Mouse (Mus musculus) C2C12 (cell line): ENCODE data around the gene Sez6.

Experiments
- CEBPB ChIP-seq: IDR thresholded peaks from one replicate; pipeline ENCODE4 v1.6.1; 2011; ENCODE audit warnings: low read depth, mild to moderate bottlenecking, control low read depth, moderate library complexity
- CTCF ChIP-seq: IDR thresholded peaks from one replicate; pipeline ENCODE4 v1.5.1; 2011; ENCODE audit not compliant: control insufficient read depth, insufficient read depth, insufficient read length
- MAX ChIP-seq: IDR thresholded peaks from one replicate; pipeline ENCODE4 v1.6.1; 2011; ENCODE audit warnings: mild to moderate bottlenecking, control low read depth
- MYOD1 ChIP-seq: IDR thresholded peaks from one replicate; pipeline ENCODE4 v1.6.1; 2011; ENCODE audit warnings: low read depth; ENCODE audit not compliant: control insufficient read depth, insufficient read length

- TF ChIP-seq CTCF (no peak), MYOD1 (no peak), MAX (no peak), CEBPB (no peak)
These were observed 4.6 kb upstream of the Sez6 start for GRCm38 (mm10) chr11:77925836-77926657.
